Mouse (Mus musculus): ENCODE measurements at regions not wholly inside any gene's neighbourhood (a gene's known extent, or its start where the extent isn't known, plus 50 kb on each side); places are given as distances from the start of the nearest gene placed in this dataset.

DNA sequence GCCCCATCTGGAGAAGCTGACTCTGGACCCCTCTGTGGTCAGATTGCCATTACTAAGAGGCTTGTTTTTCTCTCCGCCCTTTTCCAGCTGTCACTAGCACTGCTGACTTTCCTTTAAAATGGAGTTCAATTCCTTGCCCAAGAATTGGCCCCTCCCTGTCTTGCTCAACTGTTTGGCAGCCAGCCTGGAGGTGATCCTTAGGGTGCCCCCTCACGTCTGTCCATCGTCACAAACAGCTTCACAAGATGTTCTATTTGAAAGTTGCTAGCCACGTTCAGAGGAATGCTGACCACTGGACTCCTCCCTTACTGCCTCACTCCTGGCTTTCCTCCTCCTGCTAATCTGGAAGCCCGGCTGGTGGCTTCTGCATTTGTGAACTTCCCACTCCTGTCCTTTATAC is 142.0 kb downstream of the Zfp619 start:
- Histone ChIP-seq H3K36me3 (no peaks in the 10 kb centered on the region), H3K27me3 (no peaks in the 10 kb centered on the region), H3K27ac (no peak overlapping the region), H3K9ac (replicated peaks) (no peak overlapping the region), H3K4me2 (no peak overlapping the region), H3K9me3 (0 out of 2 replicates have a peak, but pooled peaks cover 5% of the 10 kb centered on the region), H3K4me3 (replicated peaks) (no peak overlapping the region), H3K4me1 (replicated peaks) (0 out of 2 replicates have a peak, but pooled peaks cover 3% of the 10 kb centered on the region)
- ATAC-seq (ENCODE audit: insufficient number of reproducible peaks, insufficient read depth, low FRiP score, low TSS enrichment, low read depth) = no peak
- WGBS = 35% methylated on average over 5 of the region's 5 CpGs

DNA sequence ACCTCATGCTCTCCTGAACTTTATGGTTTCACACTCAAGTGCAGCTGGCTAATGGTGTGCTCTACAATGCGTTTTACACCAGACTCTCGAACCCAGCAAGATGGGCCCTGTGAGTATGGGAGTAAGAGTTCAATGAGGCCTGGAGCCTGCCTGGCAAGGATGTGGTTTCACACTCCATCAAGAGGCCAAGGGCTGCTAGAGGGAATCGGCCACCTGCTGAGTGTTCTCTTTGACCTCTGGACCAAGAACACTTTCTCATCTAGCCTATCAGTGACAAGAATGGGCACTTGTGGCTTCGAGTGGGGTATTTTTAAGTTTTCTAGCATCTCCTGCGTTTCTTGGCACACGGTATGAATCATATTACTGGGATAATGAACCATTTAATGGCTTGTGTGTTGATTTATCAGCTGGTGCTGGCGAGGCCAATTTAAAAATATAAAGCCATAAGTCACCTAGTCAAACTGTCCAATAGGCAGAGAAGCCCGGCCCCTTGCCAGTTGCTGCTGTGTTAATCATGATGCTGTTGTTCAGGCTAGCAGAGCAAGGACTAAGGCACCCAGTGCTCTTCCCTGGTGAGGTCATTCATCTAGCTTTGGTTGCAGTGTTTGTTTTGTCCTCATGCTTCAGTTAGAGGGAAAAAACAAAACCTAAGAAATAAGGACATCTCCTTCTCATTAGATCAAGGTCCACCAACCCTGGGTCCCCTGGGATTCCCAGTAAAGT is 157.7 kb downstream of the Zfp619 start:
- WGBS = 46% methylated on average over 8 of the region's 8 CpGs
- H3K27ac ChIP-seq = no peak overlapping the region
- no peaks in the 10 kb centered on the region for H3K4me1 ChIP-seq (replicated peaks)
- no peak overlapping the region for H3K9ac ChIP-seq (replicated peaks)
- no peak overlapping the region for H3K4me3 ChIP-seq (replicated peaks)
- H3K27me3 ChIP-seq = no peaks in the 10 kb centered on the region
- no peak overlapping the region for H3K4me2 ChIP-seq
- H3K36me3 ChIP-seq = no peaks in the 10 kb centered on the region
- no peaks in the 10 kb centered on the region for H3K9me3 ChIP-seq
- peak; percentile 68; the same call in 1 of the 2 replicates for ATAC-seq (ENCODE audit: insufficient number of reproducible peaks, insufficient read depth, low FRiP score, low TSS enrichment, low read depth)

DNA sequence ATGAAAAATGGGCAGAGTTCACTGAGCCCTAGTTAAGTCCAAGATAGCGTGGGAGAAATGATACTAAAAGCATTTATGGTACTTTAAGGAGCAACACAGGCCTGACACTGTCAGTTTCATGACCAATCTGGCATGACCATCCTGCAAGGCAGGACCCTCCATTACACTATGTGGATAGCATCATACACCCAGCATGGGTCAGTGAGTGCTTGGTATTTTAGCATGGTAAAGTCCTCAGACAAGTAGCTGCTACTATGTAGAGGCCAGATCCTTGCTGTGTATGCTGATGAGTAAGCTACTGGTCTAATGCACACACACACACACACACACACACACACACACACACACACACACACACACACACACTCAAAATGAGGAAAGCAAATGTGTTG is 158.3 kb downstream of the Zfp619 start:
- Histone ChIP-seq H3K9me3 (no peaks in the 10 kb centered on the region), H3K4me1 (replicated peaks) (no peaks in the 10 kb centered on the region), H3K9ac (replicated peaks) (no peak overlapping the region), H3K27me3 (no peaks in the 10 kb centered on the region), H3K27ac (no peak overlapping the region), H3K4me2 (no peak overlapping the region), H3K4me3 (replicated peaks) (no peak overlapping the region), H3K36me3 (no peaks in the 10 kb centered on the region)
- WGBS = 79% methylated on average over 1 of the region's 1 CpGs
- no peak for ATAC-seq (ENCODE audit: insufficient number of reproducible peaks, insufficient read depth, low FRiP score, low TSS enrichment, low read depth)

DNA sequence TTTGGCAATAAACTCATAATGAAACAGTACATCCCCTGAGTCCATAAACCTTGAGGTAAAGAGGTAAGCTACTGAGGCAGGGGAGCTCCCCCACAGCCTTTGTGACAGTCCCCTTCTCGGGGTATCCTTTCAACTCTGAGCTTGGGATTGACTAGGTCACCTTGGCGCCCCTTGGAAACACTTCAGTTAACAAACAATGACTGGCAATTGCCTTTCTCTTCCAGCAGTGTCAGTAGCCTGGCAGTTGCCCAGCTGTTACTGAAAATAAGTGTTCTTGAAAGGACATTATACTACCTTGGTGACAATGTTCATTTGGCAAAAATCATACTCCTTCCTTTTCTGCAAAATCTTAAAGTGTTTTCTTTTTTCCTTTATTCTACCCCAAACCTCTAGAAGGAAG is 162.8 kb downstream of the Zfp619 start:
- H3K36me3 ChIP-seq = no peaks in the 10 kb centered on the region
- H3K9me3 ChIP-seq = no peaks in the 10 kb centered on the region
- no peak overlapping the region for H3K9ac ChIP-seq (replicated peaks)
- H3K4me1 ChIP-seq (replicated peaks) = no peaks in the 10 kb centered on the region
- 40% methylated on average over 2 of the region's 2 CpGs for WGBS
- ATAC-seq (ENCODE audit: insufficient number of reproducible peaks, insufficient read depth, low FRiP score, low TSS enrichment, low read depth) = no peak
- H3K4me2 ChIP-seq = no peak overlapping the region
- H3K27me3 ChIP-seq = no peaks in the 10 kb centered on the region
- H3K4me3 ChIP-seq (replicated peaks) = no peak overlapping the region
- H3K27ac ChIP-seq = no peak overlapping the region

DNA sequence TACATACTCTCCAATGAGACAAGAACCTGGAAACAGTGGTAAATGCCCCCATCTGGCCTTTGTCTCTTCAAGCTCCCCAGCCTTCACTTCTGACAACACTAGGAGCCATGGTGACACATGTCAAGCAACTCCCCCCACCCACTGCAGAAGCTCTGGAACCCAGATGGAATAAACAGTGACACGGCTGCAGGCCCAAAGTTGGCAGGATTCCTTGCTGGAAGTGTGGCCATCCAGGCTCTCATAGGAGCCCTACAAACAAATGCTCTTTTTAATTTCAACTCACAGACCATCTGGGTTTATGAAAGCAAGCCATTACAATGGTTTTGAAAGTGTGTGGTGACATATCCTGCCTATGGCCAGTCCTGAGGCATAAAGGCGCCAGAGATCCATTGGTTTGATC is 179.0 kb downstream of the Zfp619 start:
- H3K9ac ChIP-seq (replicated peaks) = no peak overlapping the region
- WGBS = 76% methylated on average over 2 of the region's 2 CpGs
- no peaks in the 10 kb centered on the region for H3K36me3 ChIP-seq
- no peak overlapping the region for H3K4me2 ChIP-seq
- H3K27me3 ChIP-seq = no peaks in the 10 kb centered on the region; the same call in 1 of the 2 replicates
- H3K4me3 ChIP-seq (replicated peaks) = no peak overlapping the region
- ATAC-seq (ENCODE audit: insufficient number of reproducible peaks, insufficient read depth, low FRiP score, low TSS enrichment, low read depth) = no peak
- no peaks in the 10 kb centered on the region for H3K9me3 ChIP-seq
- H3K4me1 ChIP-seq (replicated peaks) = no peaks in the 10 kb centered on the region
- H3K27ac ChIP-seq = no peak overlapping the region

DNA sequence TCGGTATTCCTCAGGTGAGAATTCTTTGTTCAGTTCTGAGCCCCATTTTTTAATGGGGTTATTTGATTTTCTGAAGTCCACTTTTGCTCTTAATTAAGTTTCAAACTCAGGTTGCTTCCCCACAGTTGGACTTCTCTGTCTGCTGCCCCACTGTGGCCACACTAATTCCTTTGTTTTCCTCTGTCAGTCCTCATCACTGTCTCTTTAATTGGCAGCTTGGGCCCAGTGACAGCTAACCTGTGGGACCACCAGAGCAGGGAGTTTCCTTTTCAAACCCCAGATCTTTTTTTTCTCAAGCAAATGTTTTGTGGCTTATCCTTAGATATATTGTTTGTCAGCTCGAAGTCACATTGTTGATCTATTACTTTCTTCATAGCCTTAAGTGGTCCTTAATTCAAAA is 183.9 kb downstream of the Zfp619 start:
- H3K36me3 ChIP-seq = no peaks in the 10 kb centered on the region
- H3K27me3 ChIP-seq = no peaks in the 10 kb centered on the region
- no peaks in the 10 kb centered on the region for H3K4me1 ChIP-seq (replicated peaks)
- no peak overlapping the region for H3K9ac ChIP-seq (replicated peaks)
- no peak for ATAC-seq (ENCODE audit: insufficient number of reproducible peaks, insufficient read depth, low FRiP score, low TSS enrichment, low read depth)
- H3K4me3 ChIP-seq (replicated peaks) = no peak overlapping the region
- H3K4me2 ChIP-seq = no peak overlapping the region
- H3K27ac ChIP-seq = no peak overlapping the region
- H3K9me3 ChIP-seq = no peaks in the 10 kb centered on the region
- 73% methylated on average over 2 of the region's 2 CpGs for WGBS

DNA sequence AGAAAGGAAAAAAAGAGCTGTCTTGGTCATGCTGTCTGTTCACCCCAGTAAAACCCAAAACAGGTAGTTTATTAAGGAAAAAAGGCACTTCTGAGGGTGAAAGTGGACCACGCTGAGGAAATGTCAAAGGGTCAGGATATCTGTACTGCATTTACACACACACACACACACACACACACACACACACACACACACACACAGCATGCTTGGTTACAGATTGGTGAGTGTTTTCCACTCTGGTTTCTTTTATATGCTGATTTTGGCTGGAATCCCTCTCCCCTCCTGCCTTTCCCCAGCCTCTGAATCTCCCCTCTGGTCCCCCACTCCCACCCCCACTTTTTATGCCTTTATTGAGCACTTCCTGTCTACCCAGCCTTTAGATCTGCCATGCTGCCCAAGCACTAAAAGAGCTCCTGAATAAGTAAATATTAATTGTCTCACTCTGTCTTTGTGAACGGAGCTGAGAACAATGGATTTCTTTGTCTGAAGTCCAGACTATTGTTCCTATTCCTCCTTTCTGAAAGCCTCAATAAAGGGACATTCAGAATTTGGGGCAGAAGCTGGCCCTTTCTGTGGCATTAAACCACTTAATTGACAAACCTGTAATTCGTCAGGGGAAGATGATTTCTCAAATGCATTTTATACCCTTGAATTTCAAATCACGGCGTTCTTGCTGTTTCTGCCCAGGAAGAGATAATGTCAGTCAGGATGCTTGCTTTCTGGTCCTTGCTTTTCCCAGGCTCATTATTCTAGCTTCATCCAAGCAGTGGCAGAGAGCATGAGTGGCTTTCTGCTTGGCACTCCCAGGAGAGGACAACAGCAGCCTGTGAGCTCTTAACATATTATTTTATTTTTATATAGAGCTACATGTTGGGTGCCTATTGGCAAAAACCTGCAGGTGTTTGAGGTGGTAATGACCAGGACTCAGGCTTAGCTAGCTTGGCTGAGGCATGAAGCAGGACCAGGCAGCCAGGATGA is 187.8 kb downstream of the Zfp619 start:
- 43% methylated on average over 5 of the region's 5 CpGs for WGBS
- no peak overlapping the region for H3K9ac ChIP-seq (replicated peaks)
- peak overlapping the region; percentile 29; the same call in 1 of the 2 replicates for H3K27ac ChIP-seq
- no peaks in the 10 kb centered on the region for H3K4me1 ChIP-seq (replicated peaks)
- no peaks in the 10 kb centered on the region for H3K36me3 ChIP-seq
- no peak for ATAC-seq (ENCODE audit: insufficient number of reproducible peaks, insufficient read depth, low FRiP score, low TSS enrichment, low read depth)
- no peaks in the 10 kb centered on the region for H3K27me3 ChIP-seq
- H3K4me3 ChIP-seq (replicated peaks) = no peak overlapping the region
- no peaks in the 10 kb centered on the region for H3K9me3 ChIP-seq
- H3K4me2 ChIP-seq = no peak overlapping the region

DNA sequence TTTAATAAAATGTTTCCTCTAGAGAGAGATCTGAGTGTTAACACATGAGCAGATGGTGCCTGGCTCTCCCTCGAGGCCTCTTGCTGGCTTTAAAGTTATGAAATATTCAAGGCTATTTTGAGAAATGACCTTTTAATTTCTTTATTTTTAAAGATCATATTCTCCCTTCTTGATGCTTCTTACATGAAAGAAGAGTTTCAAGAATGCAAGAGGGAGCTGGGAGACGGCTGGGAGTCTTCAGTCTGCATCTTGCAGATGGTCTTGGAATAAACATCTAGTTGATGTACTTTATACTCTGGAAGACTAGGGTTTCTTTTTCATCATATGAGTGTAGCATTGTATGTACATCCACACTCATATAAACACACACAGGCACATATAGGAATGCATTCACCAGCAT is 189.0 kb downstream of the Zfp619 start:
- no peak overlapping the region for H3K27ac ChIP-seq
- WGBS = 72% methylated on average over 2 of the region's 2 CpGs

DNA sequence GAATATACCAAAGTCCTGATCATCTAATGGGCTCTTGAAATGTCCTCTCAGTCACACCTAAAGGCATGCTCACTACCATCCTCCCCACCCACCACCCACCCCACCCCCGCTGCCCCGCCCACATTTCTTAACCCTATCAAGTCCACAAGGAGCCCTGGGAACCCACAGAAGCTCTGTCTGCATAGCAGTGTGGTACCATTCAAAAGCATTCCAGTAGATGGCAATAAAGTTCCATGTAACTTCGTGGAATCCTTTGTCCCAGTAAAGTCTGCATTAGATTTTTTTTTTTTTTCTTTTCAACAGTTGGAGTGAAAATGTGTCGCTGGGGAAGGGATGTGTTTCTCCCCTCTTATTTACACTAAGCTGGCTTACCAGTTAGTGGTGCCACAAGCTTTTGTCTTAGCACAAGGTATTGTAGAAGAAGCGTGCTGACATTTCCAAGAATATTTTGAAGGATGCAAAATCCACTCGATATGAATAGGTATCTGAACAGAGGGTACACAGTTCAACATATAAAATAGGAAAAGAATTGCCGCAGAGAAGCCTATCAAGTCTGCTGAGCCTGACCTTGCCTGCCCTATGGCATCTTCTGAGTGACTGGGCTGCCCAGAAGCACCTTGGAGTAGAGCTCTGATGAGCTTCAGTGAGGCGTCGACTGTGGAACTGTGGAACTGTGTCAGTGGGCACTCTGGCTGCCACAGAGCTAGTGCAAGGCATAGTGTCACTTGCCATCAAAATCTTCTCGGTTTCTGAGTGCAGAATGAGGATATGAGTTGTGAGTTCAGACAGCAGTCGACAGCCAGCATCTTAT is 199.0 kb downstream of the Zfp619 start:
- no peak overlapping the region for H3K9ac ChIP-seq (replicated peaks)
- no peak overlapping the region for H3K4me3 ChIP-seq (replicated peaks)
- H3K36me3 ChIP-seq = no peaks in the 10 kb centered on the region
- no peaks in the 10 kb centered on the region for H3K27me3 ChIP-seq
- H3K4me1 ChIP-seq (replicated peaks) = no peaks in the 10 kb centered on the region
- peak; percentile 66; the same call in 1 of the 2 replicates for ATAC-seq (ENCODE audit: insufficient number of reproducible peaks, insufficient read depth, low FRiP score, low TSS enrichment, low read depth)
- H3K9me3 ChIP-seq = no peaks in the 10 kb centered on the region
- 23% methylated on average over 11 of the region's 11 CpGs for WGBS
- H3K27ac ChIP-seq = no peak overlapping the region
- H3K4me2 ChIP-seq = no peak overlapping the region

More for the DNA sequence above, 189.0 kb downstream of the Zfp619 start:
- H3K4me1 ChIP-seq (replicated peaks) = no peaks in the 10 kb centered on the region
- no peaks in the 10 kb centered on the region for H3K27me3 ChIP-seq
- H3K4me3 ChIP-seq (replicated peaks) = no peak overlapping the region
- no peaks in the 10 kb centered on the region for H3K36me3 ChIP-seq
- ATAC-seq (ENCODE audit: insufficient number of reproducible peaks, insufficient read depth, low FRiP score, low TSS enrichment, low read depth) = no peak
- no peak overlapping the region for H3K9ac ChIP-seq (replicated peaks)
- no peak overlapping the region for H3K4me2 ChIP-seq
- no peaks in the 10 kb centered on the region for H3K9me3 ChIP-seq

DNA sequence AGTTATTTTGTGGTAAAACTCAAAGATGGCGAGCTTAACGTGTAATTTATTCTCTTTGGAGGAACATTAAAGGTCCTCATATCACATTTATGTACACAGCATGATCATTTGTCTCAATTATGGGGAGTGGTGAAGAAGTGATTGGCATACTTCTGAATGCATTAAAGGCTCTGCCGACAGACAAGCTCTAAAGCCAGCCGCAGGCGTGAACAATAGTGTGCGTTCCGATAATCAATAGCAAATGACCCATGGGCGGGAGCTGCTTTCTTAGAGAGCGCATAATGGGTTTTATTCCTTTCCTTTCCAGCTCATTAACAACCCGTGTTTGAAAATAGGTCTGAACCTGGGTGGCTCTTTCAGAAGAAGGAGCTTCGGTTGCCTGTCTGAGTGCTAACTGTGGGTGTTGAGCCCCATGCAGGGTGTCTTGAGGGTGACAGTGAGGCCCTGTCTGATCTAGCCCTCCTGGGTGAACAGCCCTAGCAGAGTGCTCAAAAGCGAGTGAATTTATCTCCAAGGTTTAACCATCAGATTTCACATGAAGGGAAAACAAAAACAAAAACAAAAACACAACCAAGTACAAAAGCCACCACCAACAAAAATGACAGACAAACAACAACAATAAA is 210.5 kb downstream of the Zfp619 start:
- Histone ChIP-seq H3K4me2 (no peak overlapping the region), H3K9me3 (no peaks in the 10 kb centered on the region), H3K4me1 (replicated peaks) (no peaks in the 10 kb centered on the region), H3K27me3 (no peaks in the 10 kb centered on the region), H3K9ac (replicated peaks) (no peak overlapping the region), H3K36me3 (no peaks in the 10 kb centered on the region), H3K27ac (no peak overlapping the region), H3K4me3 (replicated peaks) (no peak overlapping the region)
- ATAC-seq (ENCODE audit: insufficient number of reproducible peaks, insufficient read depth, low FRiP score, low TSS enrichment, low read depth) = no peak
- 65% methylated on average over 12 of the region's 12 CpGs for WGBS

Measured in limb, embryonic 12.5 days (tissue).